In genomic region chr5:81088667-81089066, GRCm38 (mm10) we compare ENCODE assay signal across 16 mouse cellular contexts.
"Had no signal": no experiment of that assay in that cellular context is flagged by ENCODE, and none has a peak within 500 bp of the region (broad histone marks: within the 10 kb centered on the region; RNA-seq: fewer than 3 reads in every experiment).

No protein-coding gene starts in this region.

- H3K4me1 ChIP-seq: stomach, embryonic 15.5 days had no signal

- H3K27ac ChIP-seq: neural tube, embryonic 13.5 days; neural tube, embryonic 15.5 days; stomach, embryonic 15.5 days; stomach, postnatal 0 days had no signal

- H3K4me3 ChIP-seq: neural tube, embryonic 13.5 days; neural tube, embryonic 15.5 days; stomach, embryonic 15.5 days had no signal

- DNase-seq: retina, postnatal 1 day; right cerebral cortex, adult 18-20 months; right cerebral cortex, postnatal 14 days; right cerebral cortex, postnatal 25 days; right cerebral cortex, postnatal 4 days; spleen, adult 18-20 months; thymus, adult 18-20 months; thymus, adult 2 months; thymus, postnatal 14 days; thymus, postnatal 25 days; thymus, postnatal 36 days; thymus, postnatal 4 days had no signal
